Mouse (Mus musculus) layer of hippocampus, adult 9-10 months (tissue): ENCODE measurements around the gene Pithd1.

Experiments
- DNase-seq: peaks from one replicate; pipeline ENCODE4 v3.0.0; 2022; ENCODE audit warnings: low spot score

Pithd1 gene

DNA sequence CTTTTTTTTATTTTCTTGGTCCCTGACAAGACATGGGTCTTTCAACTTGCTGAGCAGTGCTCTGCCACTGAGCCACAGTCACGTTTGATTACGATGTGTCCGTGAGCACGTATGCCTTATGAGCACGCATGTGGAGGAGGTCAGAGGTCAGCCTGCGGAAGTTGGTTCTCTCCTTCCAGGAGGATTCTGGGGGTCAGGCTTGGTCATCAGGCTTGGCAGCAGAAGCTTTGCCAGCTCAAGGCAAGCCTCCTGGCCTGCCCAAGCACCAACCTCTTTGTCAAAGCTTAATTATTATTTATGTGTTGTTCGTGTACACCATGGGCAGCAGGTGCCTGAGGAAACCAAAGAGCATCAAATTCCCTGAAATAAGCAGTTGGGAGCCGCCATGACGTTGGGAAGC, 58.7 kb downstream of the Pithd1 start:
- no peak for DNase-seq

DNA sequence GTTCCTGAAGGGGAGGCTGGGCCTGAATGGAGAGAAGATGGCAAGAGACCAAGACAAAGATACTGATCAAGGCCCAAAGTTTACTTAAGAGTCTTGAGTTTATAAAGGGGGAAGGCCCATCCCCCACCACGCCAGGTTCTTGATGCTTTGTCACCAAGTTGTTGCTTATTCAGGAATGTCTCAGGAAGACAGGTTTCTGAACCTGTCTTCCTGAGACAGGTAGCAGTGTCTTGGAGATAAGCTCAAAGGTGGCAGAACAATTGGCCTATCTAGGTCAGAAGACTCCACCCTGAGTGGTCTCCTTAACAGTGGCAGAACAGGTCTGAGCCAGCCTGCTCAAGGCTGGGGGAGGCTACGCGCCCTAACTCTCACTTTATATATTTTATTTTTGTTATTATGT, 60.2 kb downstream of the Pithd1 start:
- DNase-seq = no peak

DNA sequence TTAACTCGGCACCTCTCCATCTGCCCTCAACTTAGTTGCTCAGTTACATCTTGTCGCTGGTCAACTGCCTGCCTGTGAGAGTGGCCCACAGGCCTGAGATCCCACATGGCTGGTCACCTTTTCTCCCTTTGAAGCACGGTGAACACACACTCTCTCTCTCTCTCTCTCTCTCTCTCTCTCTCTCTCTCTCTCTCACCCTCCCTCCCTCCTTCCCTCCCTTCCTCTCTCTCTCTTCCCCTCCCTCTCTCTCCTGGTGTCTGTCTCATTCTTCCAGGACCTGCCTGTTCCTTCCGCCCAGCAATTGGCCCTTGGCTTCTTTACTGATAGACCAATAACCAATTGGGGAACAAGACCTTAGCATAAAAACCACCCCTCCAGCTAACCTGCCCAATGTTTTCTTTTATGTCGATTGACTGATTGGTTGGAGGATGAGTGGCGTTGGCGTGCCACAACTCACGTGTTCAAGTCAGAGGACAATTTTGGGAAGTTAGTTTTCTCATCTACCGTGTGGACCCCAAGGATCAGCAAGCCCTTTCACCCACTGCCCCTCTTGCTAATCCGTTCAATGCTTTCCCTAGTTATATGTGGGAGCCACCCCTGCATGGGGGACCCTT, 60.8 kb downstream of the Pithd1 start:
- DNase-seq = no peak
